ENCODE assay signal across 18 mouse cellular contexts in genomic region chr1:192754268-192754667, GRCm38 (mm10).
"Had no signal": no experiment of that assay in that cellular context is flagged by ENCODE, and none has a peak within 500 bp of the region (broad histone marks: within the 10 kb centered on the region; RNA-seq: fewer than 3 reads in every experiment).

No protein-coding gene starts in this region.

- H3K9me3 ChIP-seq: megakaryocyte, embryonic 14.5 days; midbrain, embryonic 13.5 days; midbrain, embryonic 15.5 days; neural tube, embryonic 13.5 days; neural tube, embryonic 15.5 days had no signal

- H3K4me2 ChIP-seq: lung, embryonic 14.5 days; midbrain, embryonic 11.5 days; midbrain, embryonic 13.5 days; midbrain, embryonic 15.5 days; neural tube, embryonic 15.5 days had no signal

- H3K36me3 ChIP-seq: midbrain, embryonic 13.5 days; midbrain, embryonic 15.5 days; neural tube, embryonic 13.5 days; neural tube, embryonic 15.5 days had no signal

- H3K9ac ChIP-seq: lung, embryonic 14.5 days; midbrain, embryonic 13.5 days; midbrain, embryonic 15.5 days; neural tube, embryonic 13.5 days; neural tube, embryonic 15.5 days had no signal

- H3K27me3 ChIP-seq: megakaryocyte, embryonic 14.5 days; midbrain, embryonic 13.5 days; midbrain, embryonic 15.5 days; neural tube, embryonic 13.5 days; neural tube, embryonic 15.5 days had no signal

- H3K27ac ChIP-seq: midbrain, embryonic 13.5 days had no signal

- H3K4me3 ChIP-seq: midbrain, embryonic 13.5 days; midbrain, embryonic 15.5 days; neural tube, embryonic 13.5 days; neural tube, embryonic 15.5 days had no signal

- ATAC-seq: midbrain, embryonic 13.5 days had no signal

- DNase-seq: lung, adult 18-20 months; lung, embryonic 14.5 days; lung, postnatal 10 days; lung, postnatal 4 days; retina, postnatal 1 day; right cerebral cortex, adult 18-20 months; right cerebral cortex, postnatal 25 days; right cerebral cortex, postnatal 4 days; spleen, adult 18-20 months; thymus, adult 18-20 months; thymus, postnatal 25 days; thymus, postnatal 4 days had no signal
